Mouse (Mus musculus): Measurements from ENCODE around the gene Eda.

Eda gene

GRCm38 (mm10) chrX:99975250-99975984, at the start of gene Eda:
Gene Eda (plus strand): TSS chrX:99975606.
- peak; percentile 87 for DNase-seq (ENCODE audit: low spot score)

GRCm38 (mm10) chrX:99961002-99961401, 14.4 kb upstream of the Eda start:
- no peak for DNase-seq (ENCODE audit: low spot score)

GRCm38 (mm10) chrX:99970111-99970510, 5.3 kb upstream of the Eda start:
- DNase-seq (ENCODE audit: low spot score) = no peak

- DNase-seq (ENCODE audit: low spot score) = no peak
Observed at GRCm38 (mm10) chrX:99974381-99974780, 1.0 kb upstream of the Eda start.

- DNase-seq (ENCODE audit: low spot score) = no peak
Observed at GRCm38 (mm10) chrX:99974803-99975202, 603 bp upstream of the Eda start.

- peak; percentile 29 for DNase-seq (ENCODE audit: low spot score)
Observed at GRCm38 (mm10) chrX:99975985-99976924, 849 bp downstream of the Eda start.

- DNase-seq (ENCODE audit: low spot score) = no peak
Observed at GRCm38 (mm10) chrX:99978354-99978753, 2.9 kb downstream of the Eda start.

GRCm38 (mm10) chrX:99993434-99993833, 18.0 kb downstream of the Eda start:
- no peak for DNase-seq (ENCODE audit: low spot score)

GRCm38 (mm10) chrX:99999342-99999741, 23.9 kb downstream of the Eda start:
- DNase-seq (ENCODE audit: low spot score) = no peak

- no peak for DNase-seq (ENCODE audit: low spot score)
Observed at GRCm38 (mm10) chrX:100118362-100118761, 143.0 kb downstream of the Eda start.

GRCm38 (mm10) chrX:100195286-100195685, 219.9 kb downstream of the Eda start:
- no peak for DNase-seq (ENCODE audit: low spot score)

- no peak for DNase-seq (ENCODE audit: low spot score)
Observed at GRCm38 (mm10) chrX:100313652-100314051, 338.2 kb downstream of the Eda start.

GRCm38 (mm10) chrX:100314172-100314902, 338.9 kb downstream of the Eda start:
- no peak for DNase-seq (ENCODE audit: low spot score)

- no peak for DNase-seq (ENCODE audit: low spot score)
Observed at GRCm38 (mm10) chrX:100340687-100341086, 365.3 kb downstream of the Eda start.

- no peak for DNase-seq (ENCODE audit: low spot score)
Observed at GRCm38 (mm10) chrX:100344433-100344832, 369.0 kb downstream of the Eda start.

GRCm38 (mm10) chrX:100356974-100357373, 381.6 kb downstream of the Eda start:
- DNase-seq (ENCODE audit: low spot score) = no peak

- no peak for DNase-seq (ENCODE audit: low spot score)
Observed at GRCm38 (mm10) chrX:100389887-100390286, 414.5 kb downstream of the Eda start.

- peak; percentile 13 for DNase-seq (ENCODE audit: low spot score)
Observed at GRCm38 (mm10) chrX:100392304-100392703, 416.9 kb downstream of the Eda start.

GRCm38 (mm10) chrX:100394223-100394861, 418.9 kb downstream of the Eda start:
- DNase-seq (ENCODE audit: low spot score) = no peak

GRCm38 (mm10) chrX:100395026-100395425, 419.6 kb downstream of the Eda start:
- DNase-seq (ENCODE audit: low spot score) = no peak

GRCm38 (mm10) chrX:100400900-100401299, 425.5 kb downstream of the Eda start:
- DNase-seq (ENCODE audit: low spot score) = no peak

- DNase-seq (ENCODE audit: low spot score) = no peak
Observed at GRCm38 (mm10) chrX:100401657-100402056, 426.3 kb downstream of the Eda start.
